8 mouse cellular contexts compared by ENCODE assay signal in the genomic region with DNA sequence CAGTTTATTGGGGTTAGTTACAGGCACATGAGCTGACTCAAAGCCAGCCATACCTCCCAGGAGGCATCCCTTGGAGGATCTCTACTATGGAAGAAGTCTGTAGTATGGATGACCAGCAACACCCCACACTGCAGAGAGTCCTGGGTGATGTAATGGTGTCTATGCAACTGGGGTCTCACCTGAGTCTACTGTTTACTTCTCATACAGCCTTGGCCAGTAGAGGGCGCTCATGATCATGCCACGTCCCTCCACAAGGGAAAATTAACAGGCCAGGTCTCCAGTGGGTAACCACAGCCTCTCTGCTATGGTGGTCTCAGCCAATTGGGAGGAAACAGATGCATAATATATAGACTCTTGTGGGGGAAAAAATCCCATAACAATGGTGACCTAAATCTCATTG.
A peak's percentile ranks its signal among the peaks of the same experiment; 100 is the strongest.
DNase-seq lines count a peak whose midpoint lies in the region; ATAC-seq and TF ChIP-seq lines count a peak whose summit lies in the region.

No protein-coding gene starts in this region.

- peak; percentile 39 to 47 for DNase-seq in heart, postnatal 14 days
- DNase-seq in B cell, adult 2 months = peak; percentile 82 to 83
- peak; percentile 19 for DNase-seq in NIH3T3 (ENCODE audit: low read depth)
- peak; percentile 60 for DNase-seq in liver, postnatal 0 days
- peak; percentile 40 to 64 for DNase-seq in spleen, postnatal 14 days (ENCODE audit: low spot score in 2 of 2)

- no peak overlapping the region for H3K27ac ChIP-seq in heart, embryonic 11.5 days (ENCODE audit: low read depth, low read length)
- H3K27ac ChIP-seq in liver, postnatal 0 days (ENCODE audit: low read depth) = no peak overlapping the region

- TF ChIP-seq CTCF in liver, postnatal 0 days (IDR thresholded peaks at IDR 0.05; ENCODE audit: low read depth) = peak; percentile 78

- TF ChIP-seq EP300 in liver, postnatal 0 days (IDR thresholded peaks at IDR 0.05; ENCODE audit: low read depth) = no peak

- H3K4me2 ChIP-seq in heart, embryonic 11.5 days = no peak overlapping the region
- H3K4me2 ChIP-seq in liver, postnatal 0 days (ENCODE audit: low read depth, low read length) = no peak overlapping the region

- no peak overlapping the region for H3K4me3 ChIP-seq in heart, embryonic 11.5 days (ENCODE audit: low read depth, low read length)
- H3K4me3 ChIP-seq in liver, postnatal 0 days (ENCODE audit: low read depth, low read length) = no peak overlapping the region

- ATAC-seq in heart, embryonic 11.5 days (replicated peaks; ENCODE audit: insufficient number of reproducible peaks, low FRiP score, low TSS enrichment) = no peak
- ATAC-seq in granulocyte monocyte progenitor cell, adult 5-6 weeks (replicated peaks; ENCODE audit: poor library complexity, severe bottlenecking) = peak; percentile 82
- ATAC-seq in liver, postnatal 0 days = no peak
- no peak for ATAC-seq in activated CD4-positive, CD25-positive, alpha-beta regulatory T cell, adult 4 months

- no peaks in the 10 kb centered on the region for H3K9me3 ChIP-seq in heart, embryonic 11.5 days (replicated peaks; ENCODE audit: control insufficient read depth, low read length)
- no peaks in the 10 kb centered on the region for H3K9me3 ChIP-seq in liver, postnatal 0 days (ENCODE audit: low read length)

- H3K27me3 ChIP-seq in heart, embryonic 11.5 days (ENCODE audit: control insufficient read depth, insufficient read depth, low read length) = 0 out of 2 replicates have a peak, but pooled peaks cover 2% of the 10 kb centered on the region
- H3K27me3 ChIP-seq in liver, postnatal 0 days (ENCODE audit: insufficient read depth, low read length) = no peaks in the 10 kb centered on the region

- H3K36me3 ChIP-seq in heart, embryonic 11.5 days (ENCODE audit: control insufficient read depth, insufficient read depth, low read length) = no peaks in the 10 kb centered on the region
- H3K36me3 ChIP-seq in liver, postnatal 0 days (replicated peaks; ENCODE audit: insufficient read depth, low read length) = no peaks in the 10 kb centered on the region

- H3K9ac ChIP-seq in heart, embryonic 11.5 days (ENCODE audit: low read depth, low read length) = no peak overlapping the region
- H3K9ac ChIP-seq in liver, postnatal 0 days (replicated peaks) = no peak overlapping the region

- H3K4me1 ChIP-seq in heart, embryonic 11.5 days (ENCODE audit: control insufficient read depth, insufficient read depth, low read length) = no peaks in the 10 kb centered on the region
- no peaks in the 10 kb centered on the region for H3K4me1 ChIP-seq in liver, postnatal 0 days (ENCODE audit: insufficient read depth)

- 19% methylated on average over 2 of the region's 2 CpGs for WGBS in heart, embryonic 11.5 days (ENCODE audit: insufficient replicate concordance)
- WGBS in liver, postnatal 0 days (ENCODE audit: insufficient replicate concordance) = 14% methylated on average over 2 of the region's 2 CpGs

- intact Hi-C loops in heart, postnatal 14 days (cut with DNase I) = no loop called here

Comparison
In these comparisons a context has a peak if more than half of its experiments do, and no peak if none do; other contexts are left out.
1. DNase-seq: peak in every context shown above with its lines; median percentile 82 in B cell, adult 2 months; 60 in liver, postnatal 0 days; 52 in spleen, postnatal 14 days; 43 in heart, postnatal 14 days; 19 in NIH3T3.